13 mouse cellular contexts compared by ENCODE assay signal in genomic region chr4:8072989-8073573, GRCm38 (mm10).
"Had no signal": no experiment of that assay in that cellular context is flagged by ENCODE, and none has a peak within 500 bp of the region (broad histone marks: within the 10 kb centered on the region; RNA-seq: fewer than 3 reads in every experiment).

No protein-coding gene starts in this region.

- H3K9ac ChIP-seq: intestine, embryonic 15.5 days; limb, embryonic 15.5 days; liver, embryonic 12.5 days; lung, embryonic 14.5 days; midbrain, embryonic 15.5 days; neural tube, embryonic 13.5 days had no signal

- H3K4me1 ChIP-seq: intestine, embryonic 15.5 days; limb, embryonic 15.5 days; liver, embryonic 12.5 days; midbrain, embryonic 15.5 days; neural tube, embryonic 13.5 days had no signal

- DNase-seq: kidney, adult 2 months; kidney, postnatal 25 days; layer of hippocampus, adult 9-11 months; layer of hippocampus, postnatal 36 days; lung, embryonic 14.5 days; lung, postnatal 10 days; lung, postnatal 4 days had no signal

- ATAC-seq: intestine, embryonic 15.5 days; liver, embryonic 12.5 days; midbrain, embryonic 15.5 days had no signal

- H3K4me2 ChIP-seq: intestine, embryonic 15.5 days; limb, embryonic 15.5 days; liver, embryonic 12.5 days; lung, embryonic 14.5 days; midbrain, embryonic 15.5 days; neural tube, embryonic 13.5 days had no signal

- H3K27ac ChIP-seq: intestine, embryonic 15.5 days; limb, embryonic 15.5 days; liver, embryonic 12.5 days; midbrain, embryonic 15.5 days; neural tube, embryonic 13.5 days; stomach, postnatal 0 days had no signal

- H3K36me3 ChIP-seq: intestine, embryonic 15.5 days; limb, embryonic 15.5 days; liver, embryonic 12.5 days; midbrain, embryonic 15.5 days; neural tube, embryonic 13.5 days had no signal

- H3K9me3 ChIP-seq: intestine, embryonic 15.5 days; limb, embryonic 15.5 days; liver, embryonic 12.5 days; midbrain, embryonic 15.5 days; neural tube, embryonic 13.5 days had no signal

- H3K27me3 ChIP-seq: intestine, embryonic 15.5 days; limb, embryonic 15.5 days; liver, embryonic 12.5 days; midbrain, embryonic 15.5 days; neural tube, embryonic 13.5 days had no signal

- H3K4me3 ChIP-seq: intestine, embryonic 15.5 days; limb, embryonic 15.5 days; liver, embryonic 12.5 days; midbrain, embryonic 15.5 days; neural tube, embryonic 13.5 days had no signal
